Mouse (Mus musculus) spleen, adult 12 weeks (tissue): ENCODE data around the gene Herc2.

Experiments used
- DNase-seq: peaks from one replicate; pipeline ENCODE4 v3.0.0; 2022; ENCODE audit warnings: low spot score

The Herc2 gene

DNA sequence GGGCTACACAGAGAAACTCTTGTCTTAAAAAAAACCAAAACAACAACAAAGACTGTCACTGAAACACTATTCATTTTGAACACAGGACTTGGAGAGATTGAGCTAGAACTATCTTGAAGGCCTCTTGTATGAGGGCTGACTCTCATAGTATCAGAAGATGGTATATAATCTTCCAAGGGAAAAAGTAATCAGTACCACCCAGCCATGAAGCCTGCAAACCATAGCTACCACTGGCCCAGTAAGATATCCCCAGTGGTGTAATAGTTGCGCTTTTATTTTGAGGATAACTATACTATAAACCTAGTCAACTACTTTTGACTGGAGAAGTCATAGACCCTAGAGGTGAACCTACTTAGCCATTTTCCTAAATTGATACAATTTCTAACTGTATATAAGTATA lies 16.6 kb downstream of the Herc2 start:
- DNase-seq, result no peak

DNA sequence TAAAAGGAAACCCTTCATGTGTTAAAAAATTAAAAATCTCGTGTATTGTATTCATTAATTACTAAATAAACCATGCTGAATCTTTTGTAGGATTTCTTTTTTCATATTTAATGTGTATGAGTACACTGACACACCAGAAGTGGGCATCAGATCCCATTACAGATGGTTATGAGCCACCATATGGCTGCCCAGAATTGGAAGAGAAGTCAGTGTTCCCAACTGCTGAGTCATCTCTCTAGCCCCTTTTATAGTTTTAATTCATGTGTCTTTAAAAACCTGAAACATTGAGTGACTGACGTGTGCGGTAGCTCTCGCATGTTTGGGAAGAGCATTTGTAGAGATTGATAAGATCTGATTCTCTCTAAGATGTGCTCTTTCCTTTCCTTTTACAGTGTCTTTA lies 21.7 kb downstream of the Herc2 start:
- no peak for DNase-seq

- DNase-seq, result no peak
Observed at GRCm38 (mm10) chr7:56083034-56083433, 33.0 kb downstream of the Herc2 start.

- DNase-seq, result no peak
Observed at GRCm38 (mm10) chr7:56089097-56089496, 39.1 kb downstream of the Herc2 start.

DNA sequence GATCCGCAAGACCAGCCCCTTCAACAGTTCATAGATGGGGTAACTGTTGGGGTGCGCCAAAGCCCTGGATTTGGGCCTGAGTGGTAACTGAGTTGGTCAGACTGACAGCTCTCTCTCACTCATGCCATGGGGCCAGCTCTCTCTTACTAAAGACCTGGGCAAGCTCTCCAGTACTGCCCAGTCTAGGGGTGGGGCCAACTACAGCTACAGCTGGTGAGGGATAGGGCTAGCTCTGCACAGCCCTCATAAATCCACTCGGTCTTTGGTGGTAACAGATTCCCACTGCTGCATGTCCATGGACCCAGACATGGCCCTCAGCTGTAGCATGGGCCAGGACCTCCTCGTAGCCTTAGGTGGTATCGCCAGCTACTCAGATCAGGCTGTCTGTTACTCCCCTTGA lies 41.4 kb downstream of the Herc2 start:
- no peak for DNase-seq

GRCm38 (mm10) chr7:56102293-56102847 lies 52.4 kb downstream of the Herc2 start:
- no peak for DNase-seq

- no peak for DNase-seq
Observed at GRCm38 (mm10) chr7:56112999-56113398, 63.0 kb downstream of the Herc2 start.

DNA sequence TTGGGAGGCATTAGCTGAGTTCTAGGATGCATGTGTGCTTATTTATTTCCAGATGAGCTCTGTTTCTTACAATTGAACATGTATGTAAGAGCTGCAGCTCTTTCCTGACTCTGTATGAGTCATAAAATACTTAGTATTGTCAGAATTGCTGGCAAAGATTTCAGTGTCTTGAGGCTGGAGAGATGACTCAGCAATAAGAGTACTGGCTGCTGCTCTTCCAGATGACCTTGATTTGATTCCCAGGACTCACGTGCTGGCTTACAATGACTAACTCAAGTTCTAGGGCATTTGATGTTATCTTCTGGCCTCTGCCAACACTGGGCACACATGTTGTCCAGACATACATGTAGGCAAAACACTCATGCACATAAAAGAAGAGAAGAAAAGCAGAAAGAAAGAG lies 64.2 kb downstream of the Herc2 start:
- DNase-seq, result no peak

GRCm38 (mm10) chr7:56120968-56121367 lies 71.0 kb downstream of the Herc2 start:
- DNase-seq, result no peak

DNA sequence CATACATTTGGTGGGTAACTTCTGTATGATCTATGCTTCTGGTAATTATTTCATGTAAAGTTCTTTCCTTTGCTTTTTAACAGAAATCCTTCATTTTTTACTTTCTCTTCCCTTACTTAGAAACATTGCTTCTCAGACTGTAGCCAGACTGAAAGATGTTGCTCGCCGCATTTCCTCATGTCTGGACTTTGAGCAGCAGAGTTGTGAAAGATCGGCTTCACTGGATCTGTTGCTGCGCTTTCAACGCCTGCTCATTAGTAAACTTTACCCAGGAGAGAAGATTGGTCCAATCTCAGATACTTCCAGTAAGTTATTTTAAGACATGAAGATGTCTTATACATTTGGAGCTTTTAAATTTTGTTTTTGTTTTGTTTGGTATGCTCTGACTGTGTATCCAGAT lies 71.4 kb downstream of the Herc2 start:
- no peak for DNase-seq

DNA sequence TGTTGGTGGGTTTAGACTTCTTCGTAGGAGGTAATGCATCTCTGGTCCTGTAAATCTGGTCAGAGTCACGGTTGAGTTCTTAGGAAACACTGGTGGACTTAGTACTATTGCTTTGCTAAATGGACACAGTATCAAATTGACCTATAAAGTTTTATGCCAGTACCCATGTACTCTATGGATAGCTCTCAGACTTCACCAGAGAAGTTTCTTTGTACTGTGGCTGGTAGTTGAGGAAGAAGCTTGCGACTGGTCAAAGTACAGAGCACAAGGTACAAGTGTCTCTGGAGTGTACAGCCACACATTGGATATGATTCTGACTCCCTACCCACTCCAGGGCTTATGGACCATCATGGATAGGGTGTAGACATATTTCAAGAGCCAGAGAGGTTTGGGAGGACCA lies 78.1 kb downstream of the Herc2 start:
- DNase-seq, result no peak

GRCm38 (mm10) chr7:56129577-56129976 lies 79.6 kb downstream of the Herc2 start:
- no peak for DNase-seq

DNA sequence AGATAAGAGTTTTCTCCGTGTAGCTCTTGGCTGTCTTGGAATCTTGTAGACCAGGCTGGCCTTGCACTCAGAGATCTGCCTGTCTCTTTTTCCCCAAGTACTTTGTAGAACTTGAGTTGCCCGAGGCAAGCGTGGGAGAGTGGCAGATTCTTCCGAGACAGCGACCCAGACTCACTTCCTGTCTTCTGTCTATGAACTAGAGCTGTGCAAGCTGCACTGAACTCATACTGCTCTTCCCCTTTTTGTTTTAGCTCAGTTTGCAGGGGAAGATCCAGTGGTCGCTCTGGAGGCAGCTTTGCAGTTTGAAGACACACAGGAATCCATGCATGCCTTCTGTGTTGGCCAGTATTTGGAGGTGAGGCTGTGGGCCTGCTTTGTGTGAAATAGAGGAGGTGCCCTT lies 81.6 kb downstream of the Herc2 start:
- DNase-seq, result no peak

GRCm38 (mm10) chr7:56138706-56139105 lies 88.7 kb downstream of the Herc2 start:
- no peak for DNase-seq

- DNase-seq, result no peak
Observed at GRCm38 (mm10) chr7:56146424-56146823, 96.4 kb downstream of the Herc2 start.

GRCm38 (mm10) chr7:56148925-56149324 lies 98.9 kb downstream of the Herc2 start:
- DNase-seq, result no peak

- DNase-seq, result no peak
Observed at GRCm38 (mm10) chr7:56151885-56152676, 102.1 kb downstream of the Herc2 start.

GRCm38 (mm10) chr7:56153161-56153560 lies 103.2 kb downstream of the Herc2 start:
- no peak for DNase-seq

DNA sequence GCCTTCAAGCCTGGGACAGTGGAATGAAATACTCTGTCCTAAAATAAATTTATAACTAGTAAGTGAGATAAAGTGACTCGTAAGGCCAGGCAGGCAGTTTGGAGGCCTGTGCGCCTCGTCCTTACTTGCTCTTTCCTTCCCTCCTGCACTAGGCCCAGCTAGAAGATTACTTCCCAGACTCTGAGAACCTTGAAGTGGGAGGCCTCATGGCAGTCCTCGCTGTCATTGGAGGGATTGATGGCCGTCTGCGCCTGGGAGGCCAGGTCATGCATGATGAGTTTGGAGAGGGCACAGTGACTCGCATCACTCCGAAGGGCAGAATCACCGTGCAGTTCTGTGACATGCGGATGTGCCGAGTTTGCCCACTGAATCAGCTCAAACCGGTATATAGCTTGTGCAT lies 103.6 kb downstream of the Herc2 start:
- no peak for DNase-seq

- DNase-seq, result no peak
Observed at GRCm38 (mm10) chr7:56163316-56163715, 113.3 kb downstream of the Herc2 start.

- DNase-seq, result no peak
Observed at GRCm38 (mm10) chr7:56168713-56169112, 118.7 kb downstream of the Herc2 start.

- no peak for DNase-seq
Observed at GRCm38 (mm10) chr7:56177371-56177770, 127.4 kb downstream of the Herc2 start.

GRCm38 (mm10) chr7:56191041-56191440 lies 141.0 kb downstream of the Herc2 start:
- DNase-seq, result no peak

- DNase-seq, result no peak
Observed at GRCm38 (mm10) chr7:56191661-56192060, 141.7 kb downstream of the Herc2 start.
